8 mouse cellular contexts compared by ENCODE assay signal in genomic region chr1:128102251-128102640, GRCm38 (mm10). TPM values are rescaled to one million over a fixed set of nuclear protein-coding genes. Genes with fewer than 3 reads are reported as not detected.
DNase-seq lines count a peak whose midpoint lies in the region; ATAC-seq and TF ChIP-seq lines count a peak whose summit lies in the region.

No protein-coding gene starts in this region.

- peak overlapping the region; percentile 65 for H3K4me2 ChIP-seq in kidney, embryonic 16.5 days (replicated peaks; ENCODE audit: low read depth, low read length)
- H3K4me2 ChIP-seq in lung, embryonic 15.5 days: peak overlapping the region; percentile 62

- peak overlapping the region; percentile 91 for H3K27ac ChIP-seq in kidney, embryonic 16.5 days (ENCODE audit: low read length)
- peak overlapping the region; percentile 91 for H3K27ac ChIP-seq in lung, embryonic 15.5 days
- H3K27ac ChIP-seq in olfactory bulb, adult 2 months (ENCODE audit: insufficient read depth, low read depth, low read length): peak overlapping the region; percentile 96

- peak overlapping the region; percentile 71 for H3K9ac ChIP-seq in kidney, embryonic 16.5 days (replicated peaks; ENCODE audit: low read length)
- peak overlapping the region; percentile 44 for H3K9ac ChIP-seq in lung, embryonic 15.5 days

- no peaks in the 10 kb centered on the region for H3K36me3 ChIP-seq in kidney, embryonic 16.5 days (ENCODE audit: insufficient read depth, low read length)
- H3K36me3 ChIP-seq in lung, embryonic 15.5 days: no peaks in the 10 kb centered on the region

- H3K9me3 ChIP-seq in kidney, embryonic 16.5 days (ENCODE audit: low read length): no peaks in the 10 kb centered on the region
- no peaks in the 10 kb centered on the region for H3K9me3 ChIP-seq in lung, embryonic 15.5 days

- peak; percentile 12 for ATAC-seq in kidney, embryonic 16.5 days (ENCODE audit: low FRiP score, low TSS enrichment)
- ATAC-seq in lung, embryonic 15.5 days (ENCODE audit: borderline replicate concordance, extremely low read depth, low FRiP score, low TSS enrichment): peak; percentile 52

- no peak for TF ChIP-seq CTCF in olfactory bulb, adult 2 months (IDR thresholded peaks at IDR 0.05; ENCODE audit: insufficient read depth, low read depth, low read length)

- WGBS in kidney, embryonic 16.5 days: under 1% methylated on average over 15 of the region's 15 CpGs
- under 1% methylated on average over 15 of the region's 15 CpGs for WGBS in lung, embryonic 15.5 days
- WGBS in olfactory bulb, adult 2 months: under 1% methylated on average over 15 of the region's 15 CpGs

- no peak for TF ChIP-seq POLR2A in olfactory bulb, adult 2 months (IDR thresholded peaks at IDR 0.05; ENCODE audit: insufficient read depth, low read depth, low read length)

- peaks cover 10% of the 10 kb centered on the region for H3K4me1 ChIP-seq in kidney, embryonic 16.5 days (ENCODE audit: insufficient read depth, low read length)
- H3K4me1 ChIP-seq in lung, embryonic 15.5 days: peaks cover 7% of the 10 kb centered on the region
- H3K4me1 ChIP-seq in olfactory bulb, adult 2 months (ENCODE audit: control insufficient read depth, insufficient read depth, low read length): no peaks in the 10 kb centered on the region

- peak overlapping the region; percentile 98 for H3K4me3 ChIP-seq in kidney, embryonic 16.5 days (ENCODE audit: low read length)
- H3K4me3 ChIP-seq in lung, embryonic 15.5 days: peak overlapping the region; percentile 93
- H3K4me3 ChIP-seq in olfactory bulb, adult 2 months (ENCODE audit: insufficient read depth, low read depth, low read length): peak overlapping the region; percentile 30

- intact Hi-C loops in left cerebral cortex, postnatal 36 days (cut with DNase I): loop anchor here (10.0 kb wide), 1 partner anchor 327 kb away; the partner anchor contains the start of gene Ccnt2
- intact Hi-C loops in left cerebral cortex, postnatal 25 days (cut with DNase I): no loop called here

- peak; percentile 39 to 49 for DNase-seq in left cerebral cortex, postnatal 36 days (ENCODE audit: low spot score in 2 of 2)
- no peak for DNase-seq in left cerebral cortex, postnatal 25 days (ENCODE audit: low spot score in 2 of 2)
- DNase-seq in cerebellum, adult 9-11 months: peak; percentile 85
- peak; percentile 9 for DNase-seq in gastrocnemius, postnatal 10 days
- DNase-seq in B cell, adult 2 months: no peak

- H3K27me3 ChIP-seq in kidney, embryonic 16.5 days (ENCODE audit: insufficient read depth, low read length): no peaks in the 10 kb centered on the region
- no peaks in the 10 kb centered on the region for H3K27me3 ChIP-seq in lung, embryonic 15.5 days

RNA-seq across cellular contexts. Expression of gene Zranb3, which starts 0.6 kb away (rescaled TPM):
- 1 to 10 TPM; 6.9 to 7.6 TPM for total RNA-seq in left cerebral cortex, postnatal 36 days (2021)
- 1 to 10 TPM; 6.3 to 6.7 TPM for total RNA-seq in left cerebral cortex, postnatal 25 days (2021)
- total RNA-seq in gastrocnemius, postnatal 10 days (2021): 1 to 10 TPM; 3.8 to 5.3 TPM
- polyA plus RNA-seq in kidney, embryonic 16.5 days (2015; fragmentation: Nextera tagmentation; extraction: Ambion mirVana): 10.4 and 13.4 TPM in 2 replicates
- 10.0 and 10.1 TPM in 2 replicates for polyA plus RNA-seq in lung, embryonic 15.5 days (2015; fragmentation: Nextera tagmentation; extraction: Ambion mirVana)
- not detected in 2 replicates for polyA plus RNA-seq in olfactory bulb, adult 2 months (2012; ENCODE audit: insufficient read depth, insufficient read length, low replicate concordance, missing spikeins)

RNA-seq across cellular contexts. Expression of gene R3hdm1, which starts 0.9 kb away (rescaled TPM):
- 100 to 1,000 TPM; 419 to 573 TPM for total RNA-seq in left cerebral cortex, postnatal 36 days (2021)
- total RNA-seq in left cerebral cortex, postnatal 25 days (2021): 100 to 1,000 TPM; 501 to 534 TPM
- 10 to 100 TPM; 49.9 to 62.6 TPM for total RNA-seq in gastrocnemius, postnatal 10 days (2021)
- 47.1 and 65.1 TPM in 2 replicates for polyA plus RNA-seq in kidney, embryonic 16.5 days (2015; fragmentation: Nextera tagmentation; extraction: Ambion mirVana)
- 55.6 and 59.7 TPM in 2 replicates for polyA plus RNA-seq in lung, embryonic 15.5 days (2015; fragmentation: Nextera tagmentation; extraction: Ambion mirVana)
- 228 and 834 TPM in 2 replicates for polyA plus RNA-seq in olfactory bulb, adult 2 months (2012; ENCODE audit: insufficient read depth, insufficient read length, low replicate concordance, missing spikeins)

Comparison
In these comparisons a context has a peak if more than half of its experiments do, and no peak if none do; other contexts are left out.
1. DNase-seq: peak in left cerebral cortex, postnatal 36 days (2 of 2), cerebellum, adult 9-11 months (single experiment) and gastrocnemius, postnatal 10 days (single experiment); none in left cerebral cortex, postnatal 25 days (0 of 2) and B cell, adult 2 months (0 of 2).
2. H3K4me3 ChIP-seq: peak in every context shown above with its lines; median percentile 98 in kidney, embryonic 16.5 days; 93 in lung, embryonic 15.5 days; 30 in olfactory bulb, adult 2 months.
3. RNA of gene R3hdm1, which starts 0.9 kb away (total RNA-seq): 419 to 573 TPM in left cerebral cortex, postnatal 36 days and 501 to 534 TPM in left cerebral cortex, postnatal 25 days; 49.9 to 62.6 TPM in gastrocnemius, postnatal 10 days; every median in the first group is over 4 times any median in the second.
4. Peak in every context shown above with its lines, with median percentiles within 50 percentile points of each other: H3K27ac ChIP-seq.